Mouse (Mus musculus) G1E (cell line): ENCODE data around the gene Actl6b.

Experiments
- CTCF ChIP-seq: IDR thresholded peaks from 2 replicates; pipeline ENCODE4 v1.5.1; 2012; ENCODE audit warnings: low read depth, low read length, inconsistent platforms, mixed read lengths
- GATA1 ChIP-seq: IDR thresholded peaks from 2 replicates; pipeline ENCODE4 v1.6.1; 2012; ENCODE audit warnings: borderline replicate concordance, low read length, inconsistent platforms, mixed read lengths
- GATA2 ChIP-seq: IDR thresholded peaks from 2 replicates; pipeline ENCODE4 v1.6.1; 2012; ENCODE audit warnings: low read depth, low read length, inconsistent platforms, borderline replicate concordance
- POLR2AphosphoS5 ChIP-seq: IDR thresholded peaks from 2 replicates; pipeline ENCODE4 v1.6.1; 2012; ENCODE audit warnings: low read depth, low read length, inconsistent platforms; ENCODE audit not compliant: insufficient replicate concordance

DNA sequence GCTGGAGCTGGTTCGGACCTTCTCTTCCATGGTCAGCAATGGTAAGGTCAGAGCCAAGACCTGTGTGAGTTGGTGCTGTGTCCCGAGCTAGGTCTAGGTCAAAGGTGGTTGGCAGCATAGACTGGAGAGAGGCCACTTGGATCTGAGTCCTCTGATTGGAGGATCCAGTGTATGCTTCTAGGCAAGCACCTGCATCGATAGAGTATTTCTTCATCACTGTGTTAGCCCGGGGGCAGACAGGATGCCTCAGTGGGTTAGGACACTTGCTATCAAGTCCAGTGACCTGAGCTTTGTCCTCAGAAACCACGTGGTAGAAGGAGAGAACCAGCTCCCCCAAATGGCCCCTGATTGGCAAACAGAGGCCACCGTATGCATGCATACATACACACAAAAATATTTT lies 26.9 kb downstream of the Actl6b start:
- no peak for TF ChIP-seq CTCF
- TF ChIP-seq GATA1: no peak
- no peak for TF ChIP-seq POLR2AphosphoS5
- no peak for TF ChIP-seq GATA2
